Mouse (Mus musculus): ENCODE measurements around the gene Cacna2d2.

GRCm38 (mm10) chr9:107474016-107474415, 74.6 kb downstream of the Cacna2d2 start:
- no peak for TF ChIP-seq MEF2A (IDR thresholded peaks at IDR 0.05; ENCODE audit: extremely low read depth, insufficient replicate concordance, low read depth, low read length, poor library complexity, severe bottlenecking)
- no peak for TF ChIP-seq ZC3H11A (IDR thresholded peaks at IDR 0.05; ENCODE audit: low read depth, low read length)
- no peak for TF ChIP-seq MAX (IDR thresholded peaks at IDR 0.05; ENCODE audit: low read length)
- TF ChIP-seq CTCF (IDR thresholded peaks at IDR 0.05 in 2 of 3, conservative IDR thresholded peaks at IDR 0.05 in 1 of 3; ENCODE audit: control insufficient read depth in 1 of 3, insufficient read depth in 1 of 3, low read depth in 2 of 3, low read length in 3 of 3, poor library complexity in 1 of 3, severe bottlenecking in 1 of 3) = no peak
- TF ChIP-seq RAD21 (IDR thresholded peaks at IDR 0.05; ENCODE audit: low read depth, low read length) = no peak
